Mouse (Mus musculus) regulatory T cell (primary cell): ENCODE data around the gene Smad5.

Experiments used
- in situ Hi-C: fragments of 300-600 bp; cut with MboI, MseI; formaldehyde crosslinking; loops from one replicate; pipeline ENCODE4 v1.15.1; 2025; ENCODE audit warnings: high pct_unique_total_duplicates

The Smad5 gene

GRCm38 (mm10) chr13:56702469-56703221 lies at the start of gene Smad5:
Smad5 (plus strand) TSS chr13:56703010.
- in situ Hi-C loops: no loop called here

- in situ Hi-C loops: no loop called here
Observed at GRCm38 (mm10) chr13:56654176-56654575, 48.6 kb upstream of the Smad5 start.

- in situ Hi-C loops: loop anchor here (5.0 kb wide), 1 partner anchor 186 kb away; no protein-coding TSS in a partner anchor
Observed at GRCm38 (mm10) chr13:56657946-56658512, 44.8 kb upstream of the Smad5 start.

- in situ Hi-C loops: loop anchor here (5.0 kb wide), 1 partner anchor 187 kb away; no protein-coding TSS in a partner anchor
Observed at GRCm38 (mm10) chr13:56658931-56659330, 43.9 kb upstream of the Smad5 start.

GRCm38 (mm10) chr13:56661914-56662621 lies 40.7 kb upstream of the Smad5 start:
- in situ Hi-C loops: no loop called here

- in situ Hi-C loops: no loop called here
Observed at GRCm38 (mm10) chr13:56664256-56665170, 38.3 kb upstream of the Smad5 start.

- in situ Hi-C loops: no loop called here
Observed at GRCm38 (mm10) chr13:56671206-56671605, 31.6 kb upstream of the Smad5 start.

- in situ Hi-C loops: no loop called here
Observed at GRCm38 (mm10) chr13:56677731-56678130, 25.1 kb upstream of the Smad5 start.

- in situ Hi-C loops: no loop called here
Observed at GRCm38 (mm10) chr13:56678188-56678787, 24.5 kb upstream of the Smad5 start.

GRCm38 (mm10) chr13:56678826-56679504 lies 23.8 kb upstream of the Smad5 start:
- in situ Hi-C loops: no loop called here

GRCm38 (mm10) chr13:56681924-56682323 lies 20.9 kb upstream of the Smad5 start:
- in situ Hi-C loops: no loop called here

- in situ Hi-C loops: no loop called here
Observed at GRCm38 (mm10) chr13:56682326-56682725, 20.5 kb upstream of the Smad5 start.

GRCm38 (mm10) chr13:56683306-56683705 lies 19.5 kb upstream of the Smad5 start:
- in situ Hi-C loops: no loop called here

GRCm38 (mm10) chr13:56692011-56692410 lies 10.8 kb upstream of the Smad5 start:
- in situ Hi-C loops: no loop called here

- in situ Hi-C loops: no loop called here
Observed at GRCm38 (mm10) chr13:56692644-56693043, 10.2 kb upstream of the Smad5 start.

- in situ Hi-C loops: no loop called here
Observed at GRCm38 (mm10) chr13:56695701-56696100, 7.1 kb upstream of the Smad5 start.

- in situ Hi-C loops: no loop called here
Observed at GRCm38 (mm10) chr13:56696699-56697098, 6.1 kb upstream of the Smad5 start.

GRCm38 (mm10) chr13:56697171-56697570 lies 5.6 kb upstream of the Smad5 start:
- in situ Hi-C loops: no loop called here

- in situ Hi-C loops: no loop called here
Observed at GRCm38 (mm10) chr13:56698391-56698790, 4.4 kb upstream of the Smad5 start.

GRCm38 (mm10) chr13:56699370-56699769 lies 3.4 kb upstream of the Smad5 start:
- in situ Hi-C loops: no loop called here

- in situ Hi-C loops: no loop called here
Observed at GRCm38 (mm10) chr13:56700981-56701380, 1.8 kb upstream of the Smad5 start.
